Mouse (Mus musculus): ENCODE measurements around the gene Nhlrc4.

Gene Nhlrc4

DNA sequence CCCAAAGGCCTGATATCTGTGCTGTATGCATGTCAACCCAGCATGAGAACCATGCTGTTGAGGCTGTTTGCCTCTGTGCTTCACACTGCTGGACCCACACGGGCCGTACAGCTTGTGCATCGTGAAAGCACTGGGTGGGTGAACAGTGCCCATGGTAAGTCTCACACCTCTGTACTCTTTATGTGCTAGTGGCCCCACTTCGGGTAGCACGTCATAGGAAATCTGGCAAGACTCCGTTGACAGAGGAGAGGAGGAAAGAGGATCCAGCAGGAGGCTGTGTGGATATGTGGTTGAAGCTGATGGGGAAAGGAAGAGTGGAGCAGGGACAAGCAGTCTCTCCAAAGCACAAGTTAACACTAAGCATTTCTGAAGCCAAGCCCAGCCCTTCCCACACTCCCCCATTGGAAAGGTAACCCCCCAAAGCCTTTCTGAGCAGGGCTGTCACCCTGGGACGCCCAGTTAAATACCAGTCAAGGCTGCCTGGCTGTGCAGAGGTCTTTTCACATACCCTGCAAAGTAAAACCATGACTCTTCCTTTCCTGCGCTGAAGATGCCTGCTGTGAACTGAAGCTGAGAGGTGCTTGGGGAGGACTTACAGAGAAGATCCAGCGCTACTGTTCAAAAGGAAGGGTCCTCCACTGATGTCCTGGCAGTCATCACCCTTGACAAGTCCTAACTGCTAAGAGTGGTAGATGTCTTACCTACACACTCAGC lies 26.6 kb downstream of the Nhlrc4 start:
- no peak for TF ChIP-seq GATA4 (IDR thresholded peaks at IDR 0.05; ENCODE audit: insufficient replicate concordance, low read length)

DNA sequence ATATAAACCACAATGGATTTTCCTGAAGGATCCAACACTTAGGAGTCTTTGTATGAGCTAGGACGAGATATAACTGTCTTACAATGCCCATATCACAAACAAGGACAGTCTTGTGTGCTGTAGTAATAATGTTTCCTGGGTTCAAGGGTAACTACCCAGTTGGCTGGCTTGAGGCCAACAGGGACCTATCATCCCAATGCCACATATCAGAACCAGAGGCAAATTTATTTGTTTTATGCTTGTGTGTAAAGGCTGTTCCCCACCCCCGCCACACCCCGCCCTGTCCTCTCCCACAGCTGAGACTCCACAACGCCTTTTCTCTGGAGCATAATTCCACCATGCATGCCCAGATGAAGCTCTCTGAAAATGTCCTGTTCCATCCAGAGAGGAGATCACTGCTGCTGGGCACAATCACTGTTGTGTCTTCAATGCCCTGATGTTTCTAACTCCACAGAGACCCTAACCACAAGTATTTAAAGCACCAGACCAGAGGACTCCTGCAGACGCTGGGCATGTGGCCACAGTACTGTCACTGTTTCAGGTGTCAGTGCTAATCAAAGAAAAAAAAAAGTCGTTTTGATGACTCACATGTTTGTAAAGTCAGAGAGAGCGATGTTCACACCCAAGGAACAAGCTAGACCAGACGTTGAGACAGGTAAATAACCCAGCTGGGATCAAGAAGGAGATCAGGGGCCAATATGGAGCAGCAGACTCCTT lies 27.7 kb downstream of the Nhlrc4 start:
- TF ChIP-seq GATA4 (IDR thresholded peaks at IDR 0.05; ENCODE audit: insufficient replicate concordance, low read length) = no peak

DNA sequence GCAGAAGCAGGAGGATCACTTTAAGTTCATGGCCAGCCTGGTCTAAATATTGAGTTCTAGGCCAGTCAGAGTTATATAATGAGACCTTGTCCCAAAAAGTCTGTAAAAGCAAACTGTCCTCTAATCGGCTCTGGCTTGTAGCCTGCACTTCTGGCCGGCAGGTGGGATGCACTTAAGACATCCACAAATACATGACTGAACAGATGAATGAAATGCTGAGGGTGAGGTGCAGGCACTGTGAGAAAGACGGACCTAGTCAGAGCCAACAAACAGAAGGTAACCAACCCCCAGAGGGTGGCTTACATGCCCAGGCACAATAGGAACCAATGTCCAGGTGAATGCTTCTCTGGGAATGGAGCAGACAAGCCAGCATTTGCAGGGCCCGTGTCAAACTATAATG lies 30.5 kb downstream of the Nhlrc4 start:
- TF ChIP-seq GATA4 (IDR thresholded peaks at IDR 0.05; ENCODE audit: insufficient replicate concordance, low read length) = no peak

DNA sequence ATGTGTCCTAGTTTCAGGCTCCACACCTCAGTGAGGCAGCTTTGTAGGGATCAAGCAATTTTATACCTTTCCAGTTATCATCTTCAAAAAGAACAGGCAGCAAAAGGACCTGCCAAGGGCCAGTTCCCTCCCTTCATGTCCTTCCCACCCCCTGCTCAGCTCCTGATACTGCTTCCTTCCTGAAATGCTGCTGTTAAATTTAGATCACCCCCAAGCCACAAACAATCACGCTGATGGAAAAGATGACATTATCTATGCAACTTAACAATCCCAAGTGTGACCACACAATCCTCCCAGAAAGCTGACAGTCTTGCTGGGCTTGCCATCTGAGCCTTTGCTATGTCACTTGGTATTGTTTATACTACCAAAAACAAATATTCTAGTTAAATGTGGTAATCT lies 30.9 kb downstream of the Nhlrc4 start:
- peak; percentile 55 for TF ChIP-seq GATA4 (IDR thresholded peaks at IDR 0.05; ENCODE audit: insufficient replicate concordance, low read length)

DNA sequence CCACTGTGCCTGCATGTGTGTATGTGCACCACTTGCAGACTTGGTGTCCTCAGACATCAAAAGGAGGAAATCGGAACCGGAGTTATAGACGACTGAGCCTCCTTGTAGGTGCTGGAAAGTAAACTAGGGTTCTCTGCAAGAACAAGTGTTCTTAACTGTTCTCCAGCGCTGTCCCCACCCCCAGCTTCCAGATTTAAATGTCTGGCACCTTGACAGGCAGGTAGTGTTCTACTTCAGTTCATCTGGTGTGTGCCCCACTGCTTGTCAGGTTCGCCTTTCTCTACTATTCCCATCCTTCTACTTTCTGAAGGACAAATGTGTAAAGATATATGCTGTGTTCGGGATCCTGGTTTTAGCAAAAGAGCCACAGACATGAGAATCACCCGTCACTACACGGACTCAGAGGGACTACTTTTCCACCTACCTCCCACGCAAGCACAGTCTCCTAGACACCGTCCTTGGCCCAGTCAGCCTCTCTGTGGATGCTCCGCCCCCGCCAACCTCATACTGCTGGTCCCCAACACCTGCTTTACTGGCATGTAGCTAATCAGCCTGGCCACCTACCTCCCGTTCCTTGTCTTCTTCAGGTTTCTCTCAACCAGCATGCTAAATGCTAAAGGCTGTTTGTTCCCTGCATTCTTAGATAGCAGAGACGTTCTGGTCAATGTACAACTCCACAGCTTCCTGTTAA lies 31.4 kb downstream of the Nhlrc4 start:
- no peak for TF ChIP-seq GATA4 (IDR thresholded peaks at IDR 0.05; ENCODE audit: insufficient replicate concordance, low read length)

DNA sequence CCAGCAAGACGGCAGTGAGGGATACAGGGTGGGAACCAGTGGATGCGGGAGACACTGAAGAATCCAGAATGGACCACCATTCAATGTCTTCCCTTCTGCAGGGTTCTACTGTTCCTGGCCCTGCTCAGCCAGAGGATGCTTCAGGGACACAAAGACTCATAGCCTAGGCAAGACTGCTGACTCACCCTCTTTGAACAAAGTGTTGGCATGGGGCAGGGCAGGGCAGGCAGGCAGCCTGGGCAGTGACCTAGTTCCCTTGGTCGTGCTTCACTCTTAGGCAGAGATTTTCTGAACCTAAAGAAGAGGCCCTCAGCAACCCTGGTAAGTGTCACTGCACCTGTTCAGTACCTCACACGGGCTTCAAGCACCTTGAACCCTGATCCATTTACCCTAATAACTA lies 32.9 kb downstream of the Nhlrc4 start:
- no peak for TF ChIP-seq GATA4 (IDR thresholded peaks at IDR 0.05; ENCODE audit: insufficient replicate concordance, low read length)

DNA sequence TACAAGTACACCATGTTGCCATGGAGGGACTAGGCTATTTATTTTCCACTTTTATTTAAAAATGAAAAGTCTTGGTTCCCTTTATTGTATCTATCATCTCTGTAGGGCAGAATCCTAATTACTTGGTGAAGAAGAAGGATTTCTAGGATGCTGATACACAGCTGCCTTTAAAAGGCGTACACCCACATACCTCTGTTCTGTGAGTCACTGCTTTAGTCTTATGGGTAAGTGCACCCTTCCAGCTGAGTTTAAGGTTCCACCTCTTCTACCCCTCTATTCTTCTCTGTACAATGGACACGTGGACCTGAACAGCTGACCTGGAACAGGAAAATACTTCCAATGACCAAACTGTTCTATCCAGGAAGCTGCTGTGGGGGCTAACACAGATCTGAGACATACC lies 37.1 kb downstream of the Nhlrc4 start:
- no peak for TF ChIP-seq GATA4 (IDR thresholded peaks at IDR 0.05; ENCODE audit: insufficient replicate concordance, low read length)

DNA sequence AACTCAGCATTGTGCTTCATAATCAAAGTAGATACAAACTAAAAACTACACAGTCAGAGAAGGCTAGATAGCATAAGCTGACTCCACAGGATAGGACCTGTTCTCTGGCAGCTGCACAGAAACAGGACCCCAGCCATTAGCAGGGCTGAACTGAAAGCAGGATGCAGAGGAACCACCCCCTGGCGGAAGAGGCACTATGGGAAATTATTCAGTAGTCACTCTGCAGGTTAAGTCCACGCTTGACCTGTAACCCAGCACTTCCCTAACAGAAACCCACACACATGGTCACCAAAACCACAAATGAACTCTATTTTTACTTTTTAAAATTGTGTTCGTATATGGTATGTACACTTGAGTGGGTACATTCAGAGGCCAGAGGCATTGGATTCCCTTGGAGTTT lies 41.7 kb downstream of the Nhlrc4 start:
- TF ChIP-seq GATA4 (IDR thresholded peaks at IDR 0.05; ENCODE audit: insufficient replicate concordance, low read length) = no peak

DNA sequence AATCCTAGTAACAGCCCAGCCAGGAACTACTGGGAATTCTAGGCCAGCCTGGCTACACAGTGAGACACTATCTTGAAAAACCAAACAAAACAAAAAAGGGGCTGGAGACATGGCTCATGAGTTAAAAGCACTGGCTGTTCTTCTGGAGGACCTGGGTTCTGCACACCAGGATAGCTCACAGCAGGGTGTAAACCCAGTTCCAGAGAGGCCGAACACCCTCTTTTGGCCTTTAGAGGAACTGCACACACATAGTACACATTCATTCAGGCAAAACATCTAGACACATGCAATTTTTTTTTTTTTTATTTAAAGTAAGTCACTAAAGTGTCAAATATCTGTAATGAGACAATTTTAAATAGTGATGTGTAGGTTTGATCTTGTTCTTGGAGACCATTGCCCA lies 44.6 kb downstream of the Nhlrc4 start:
- TF ChIP-seq GATA4 (IDR thresholded peaks at IDR 0.05; ENCODE audit: insufficient replicate concordance, low read length) = no peak

DNA sequence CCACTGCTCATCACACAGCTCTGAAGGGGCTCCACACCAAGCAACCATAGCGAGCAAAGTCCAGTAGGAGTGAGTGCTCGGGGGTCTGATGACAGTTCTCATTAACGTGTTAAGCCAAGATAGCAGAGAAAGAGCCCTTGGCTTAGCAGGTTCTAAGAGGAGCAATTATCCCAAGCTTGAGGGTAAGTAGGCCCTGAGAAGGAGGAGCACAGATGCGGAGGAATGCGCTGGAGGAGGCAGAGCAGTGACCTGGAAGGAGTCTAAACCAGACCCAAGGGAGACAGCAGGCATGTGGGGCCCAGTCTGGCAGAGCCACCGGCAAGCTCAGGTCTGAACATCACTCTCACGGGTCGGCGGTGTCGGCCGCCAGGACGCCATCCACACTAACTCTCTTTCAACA lies 48.9 kb downstream of the Nhlrc4 start:
- TF ChIP-seq GATA4 (IDR thresholded peaks at IDR 0.05; ENCODE audit: insufficient replicate concordance, low read length) = no peak

DNA sequence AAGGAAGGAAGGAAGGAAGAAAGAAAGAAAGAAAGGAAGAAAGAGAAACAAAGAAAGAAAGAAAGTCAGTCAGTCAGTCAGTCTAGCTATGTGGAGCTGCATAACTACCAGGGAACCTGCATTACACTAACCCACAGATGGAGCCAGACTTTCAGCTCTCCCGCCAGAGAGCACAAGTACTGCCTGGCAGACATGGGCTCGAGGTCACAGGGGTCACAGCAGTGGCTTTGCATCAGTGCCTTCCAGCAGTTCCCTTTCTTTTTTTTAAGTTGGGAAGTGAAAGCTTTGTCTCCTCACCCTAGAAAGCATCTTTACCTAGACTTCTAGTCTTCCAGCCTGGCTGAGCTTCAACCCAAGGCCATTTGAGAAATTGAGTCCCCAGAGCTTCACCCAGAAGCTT lies 49.3 kb downstream of the Nhlrc4 start:
- TF ChIP-seq GATA4 (IDR thresholded peaks at IDR 0.05; ENCODE audit: insufficient replicate concordance, low read length) = no peak

DNA sequence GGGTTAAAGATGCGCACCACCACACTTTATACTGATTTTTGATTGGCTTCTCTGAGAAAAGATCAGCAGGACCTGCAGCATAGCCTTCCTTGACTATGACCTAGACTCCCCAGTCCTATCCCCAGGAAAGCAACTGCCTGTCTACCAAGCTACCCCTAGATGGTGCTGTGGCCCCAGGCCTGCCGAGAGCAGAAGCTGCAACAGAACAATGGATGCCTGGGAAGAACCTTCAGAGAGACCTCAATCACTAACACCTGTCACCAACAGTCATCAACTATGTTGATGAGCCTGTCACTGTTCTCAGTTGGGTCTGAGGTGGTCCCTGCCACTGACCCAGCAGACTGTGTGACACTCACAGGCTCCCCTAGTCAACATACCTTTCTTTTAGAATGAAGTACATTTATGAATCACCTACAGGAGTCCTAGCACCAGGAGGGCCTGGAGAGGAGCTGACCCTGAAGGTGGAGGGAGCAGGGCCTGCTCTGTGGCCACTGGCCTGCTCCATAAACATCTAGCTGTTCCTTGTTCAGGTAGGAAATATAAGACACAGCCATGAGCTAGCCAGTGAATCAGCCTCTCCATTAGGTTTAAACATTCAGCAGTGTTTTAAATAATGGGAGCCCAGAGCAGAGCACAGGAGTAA lies 50.7 kb downstream of the Nhlrc4 start:
- TF ChIP-seq GATA4 (IDR thresholded peaks at IDR 0.05; ENCODE audit: insufficient replicate concordance, low read length) = no peak

Data from liver, adult (tissue).